Mouse (Mus musculus) stomach, postnatal 0 days (tissue): Measurements from ENCODE around the gene Ninl.

Experiments used
- CTCF ChIP-seq: IDR thresholded peaks from 2 replicates; pipeline ENCODE4 v1.5.1; 2016; ENCODE audit warnings: antibody characterized with exemption, low read depth, mild to moderate bottlenecking, moderate library complexity
- EP300 ChIP-seq: optimal IDR thresholded peaks from 2 replicates; pipeline ENCODE3; 2016; ENCODE audit warnings: antibody characterized with exemption

DNA sequence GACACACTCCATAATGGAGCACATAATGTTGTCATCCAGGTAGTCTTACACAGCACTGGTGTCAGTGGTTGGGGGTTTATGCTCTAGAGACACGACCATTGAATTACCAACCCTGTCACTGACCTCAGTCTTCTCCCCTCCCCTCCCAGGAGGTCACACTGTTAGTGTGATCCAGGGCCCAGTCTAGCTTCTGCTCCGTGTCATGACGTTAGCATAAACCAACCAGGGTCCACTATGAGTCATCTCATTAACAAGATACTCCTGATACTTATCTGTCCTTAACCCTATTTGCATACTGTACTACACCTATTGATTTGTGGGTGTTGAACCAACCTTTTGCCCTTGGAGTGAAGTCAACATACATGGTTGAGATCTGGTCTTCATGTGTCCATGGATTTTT, 120.5 kb downstream of the Ninl start:
- TF ChIP-seq CTCF (no peak), EP300 (no peak)
